Mouse (Mus musculus): Measurements from ENCODE around the gene Sugct.

- TF ChIP-seq POLR2A (IDR thresholded peaks at IDR 0.05; ENCODE audit: extremely low read depth, insufficient read depth, low read length), result no peak
- TF ChIP-seq CTCF (IDR thresholded peaks at IDR 0.05; ENCODE audit: low read depth, low read length), result no peak
Measured at GRCm38 (mm10) chr13:17728798-17729197, 33.4 kb upstream of the Sugct start.
